Mouse (Mus musculus) olfactory bulb, adult 2 months (tissue): ENCODE results near the gene Hacd4.

ENCODE experiments used
- CTCF ChIP-seq: fragments of 200-500 bp; IDR thresholded peaks from 2 replicates; pipeline ENCODE4 v1.5.1; 2012; ENCODE audit warnings: low read depth, mild to moderate bottlenecking, low read length, moderate library complexity; ENCODE audit not compliant: insufficient read depth
- POLR2A ChIP-seq: fragments of 200-500 bp; IDR thresholded peaks from 2 replicates; pipeline ENCODE4 v1.6.1; 2012; ENCODE audit warnings: mild to moderate bottlenecking, low read depth, low read length, moderate library complexity; ENCODE audit not compliant: insufficient read depth

- no peak for TF ChIP-seq CTCF
- TF ChIP-seq POLR2A, result no peak
Measured at GRCm38 (mm10) chr4:88356652-88357051, 82.1 kb downstream of the Hacd4 start.
